Mouse (Mus musculus) fat pad, adult 2 months (tissue): ENCODE measurements around the gene Cd19.
"Not testable (repeated sequence)": the region's sequence is repeated elsewhere in the genome, so short reads cannot be mapped to it uniquely, and the experiment has no call there.

Experiments used
- DNase-seq: peaks from one replicate; pipeline ENCODE4 v3.0.0-alpha.2; 2011; ENCODE audit warnings: low read depth, low spot score; ENCODE audit errors: extremely low read depth

Gene Cd19

GRCm38 (mm10) chr7:126435801-126436200 is 21.1 kb upstream of the Cd19 start:
- DNase-seq, result no peak

- no peak for DNase-seq
These were observed 20.0 kb upstream of the Cd19 start for GRCm38 (mm10) chr7:126434726-126435125.

DNA sequence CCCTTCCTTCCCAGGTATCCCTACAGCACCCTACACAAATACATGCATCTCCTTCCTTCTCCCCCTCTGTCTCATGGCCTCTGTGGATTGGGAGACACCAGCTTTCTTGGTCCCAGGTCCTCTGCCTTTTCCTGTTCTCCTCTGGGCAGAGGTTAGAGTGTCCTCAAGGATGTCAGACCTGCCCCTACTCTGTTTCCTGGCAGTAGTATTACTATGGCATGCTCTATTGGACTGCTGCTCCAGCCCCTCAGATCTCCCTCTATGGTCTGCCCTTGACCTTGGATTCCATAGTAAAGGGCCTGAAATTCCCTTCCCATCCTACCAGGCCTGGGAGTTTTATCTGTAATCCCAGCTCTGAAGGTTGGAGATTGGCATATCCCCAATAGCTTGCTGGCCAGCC is 15.5 kb upstream of the Cd19 start:
- DNase-seq, result no peak

- DNase-seq, result no peak
These were observed 14.8 kb upstream of the Cd19 start for GRCm38 (mm10) chr7:126429503-126429898.

GRCm38 (mm10) chr7:126428631-126429502 is 14.2 kb upstream of the Cd19 start, which contains the start of gene Rabep2:
Gene Rabep2 (plus strand): TSS chr7:126428759.
- no peak for DNase-seq

GRCm38 (mm10) chr7:126428154-126428553 is 13.5 kb upstream of the Cd19 start:
- DNase-seq, result no peak

GRCm38 (mm10) chr7:126427323-126427860 is 12.7 kb upstream of the Cd19 start:
- DNase-seq, result no peak

GRCm38 (mm10) chr7:126424161-126424560 is 9.5 kb upstream of the Cd19 start:
- DNase-seq, result no peak

DNA sequence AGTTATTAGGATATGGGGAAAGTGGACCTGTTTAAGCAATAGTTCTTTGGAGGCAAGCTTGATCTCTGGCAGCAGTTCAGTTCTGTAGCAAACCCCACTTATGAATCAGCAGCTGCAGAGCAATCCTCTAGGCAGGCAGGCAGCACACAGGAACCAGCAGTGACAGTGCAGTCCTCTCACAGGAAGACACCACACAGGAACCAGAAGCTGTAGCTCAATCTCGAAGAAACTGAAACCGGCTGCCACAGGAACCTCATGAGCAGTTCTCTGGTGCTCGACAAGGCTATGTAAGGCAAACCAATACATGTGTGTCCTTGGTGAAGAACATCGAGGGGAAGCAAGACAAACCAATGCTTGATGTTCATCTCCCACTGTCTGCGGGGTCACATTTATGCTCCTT is 7.1 kb upstream of the Cd19 start:
- no peak for DNase-seq

DNA sequence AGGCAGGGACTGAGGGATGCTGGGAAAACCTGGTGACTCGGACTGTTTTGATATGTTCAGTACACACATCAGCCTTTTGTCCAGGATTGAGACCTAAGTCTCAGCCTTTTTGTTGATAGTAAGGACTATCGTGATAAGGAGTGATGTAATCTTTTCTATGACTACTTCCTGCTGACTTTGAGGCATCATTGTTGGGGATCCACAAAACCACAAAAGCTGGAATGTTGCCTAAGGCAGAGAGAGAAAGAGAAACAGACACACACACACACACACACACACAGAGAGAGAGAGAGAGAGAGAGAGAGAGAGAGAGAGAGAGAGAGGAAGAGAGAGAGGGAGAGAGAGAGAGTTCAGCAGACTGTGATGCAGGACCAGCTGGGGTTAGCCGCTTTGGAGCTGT is 3.8 kb upstream of the Cd19 start:
- no peak for DNase-seq

- no peak for DNase-seq
These were observed 2.9 kb upstream of the Cd19 start for GRCm38 (mm10) chr7:126417606-126418005.

DNA sequence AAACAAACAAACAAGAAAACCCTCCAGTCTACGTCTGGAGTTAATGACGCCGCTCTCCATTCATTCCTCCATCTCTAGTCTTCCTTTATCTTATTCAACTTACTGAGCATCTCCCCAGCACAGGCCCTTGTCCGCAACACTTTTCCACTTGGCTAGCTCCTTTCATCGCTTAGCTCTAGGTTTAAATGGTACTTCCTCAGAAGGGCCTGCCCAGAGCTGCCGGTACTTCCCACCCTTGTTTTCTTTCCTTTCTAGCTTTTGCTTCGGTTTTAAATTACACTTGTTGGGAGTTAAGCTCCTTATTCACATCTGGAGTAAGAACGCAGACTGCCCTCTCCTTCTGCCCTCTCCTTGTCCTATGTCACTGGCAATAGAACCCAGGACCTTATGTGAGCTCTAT is 2.4 kb upstream of the Cd19 start:
- DNase-seq, result no peak

DNA sequence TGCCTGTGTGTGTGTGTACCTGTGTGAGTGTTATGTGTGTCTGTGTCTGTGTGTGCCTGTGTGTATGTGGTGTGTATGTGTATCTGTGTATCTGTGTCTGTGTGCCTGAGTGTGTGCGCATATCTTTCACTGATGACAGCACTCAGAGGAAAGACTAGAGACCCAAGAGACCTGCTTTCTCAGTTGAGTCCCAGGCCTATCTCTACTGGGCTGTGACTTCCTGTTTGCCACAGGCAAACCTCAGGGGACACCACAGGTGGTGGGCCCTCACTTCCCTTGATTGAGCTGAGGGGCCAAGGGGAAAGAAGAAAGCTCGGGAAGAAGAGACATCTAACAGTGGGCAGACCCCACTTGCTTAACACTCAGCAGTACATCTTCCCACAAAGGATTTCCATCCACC is 1.9 kb upstream of the Cd19 start:
- DNase-seq, result no peak

DNA sequence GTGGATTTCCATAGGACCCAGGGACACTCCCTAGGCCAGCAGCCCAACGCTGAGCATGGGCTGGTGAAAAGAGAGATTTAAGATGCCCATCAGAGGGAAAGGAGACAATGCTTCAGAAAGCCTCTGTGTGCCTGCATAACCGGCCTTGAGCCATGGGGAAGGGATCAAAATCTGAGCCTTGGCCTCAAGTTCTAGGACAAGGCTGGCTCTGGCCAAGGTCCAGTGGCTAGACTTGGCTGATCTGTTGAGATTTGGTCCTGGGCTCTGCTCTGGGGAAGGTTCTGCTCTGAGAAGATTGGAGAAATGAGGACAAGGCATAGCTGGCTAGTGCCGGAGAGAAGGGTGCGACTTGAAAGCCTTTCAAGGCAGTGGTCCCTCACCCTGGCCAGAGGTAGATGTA is 3.6 kb downstream of the Cd19 start:
- DNase-seq, result no peak

- DNase-seq, result no peak
These were observed 6.0 kb downstream of the Cd19 start for GRCm38 (mm10) chr7:126408686-126409085.

- not testable (repeated sequence) for DNase-seq
These were observed 12.2 kb downstream of the Cd19 start for GRCm38 (mm10) chr7:126402518-126402917.

GRCm38 (mm10) chr7:126399548-126399947 is 15.1 kb downstream of the Cd19 start:
- no peak for DNase-seq

- no peak for DNase-seq
These were observed 16.9 kb downstream of the Cd19 start for GRCm38 (mm10) chr7:126397822-126398221.

DNA sequence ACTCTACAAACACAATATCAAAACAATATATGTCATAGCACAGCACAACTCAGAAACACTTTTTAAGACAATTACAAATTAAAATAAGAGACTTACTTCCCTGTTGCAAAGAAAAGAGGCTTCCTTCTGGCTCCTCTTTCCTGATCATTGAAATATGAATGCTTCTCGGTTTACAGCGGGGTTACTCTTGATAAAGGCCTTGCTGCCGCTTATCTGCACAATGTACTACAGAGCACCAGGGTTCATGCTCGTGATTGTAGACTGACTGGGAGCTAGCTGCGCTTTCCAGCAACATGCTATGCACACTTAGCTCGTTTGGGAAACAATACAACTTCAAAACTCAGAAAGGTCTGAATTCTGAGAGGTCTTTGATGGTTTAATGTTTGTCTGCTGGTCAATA is 17.5 kb downstream of the Cd19 start:
- DNase-seq, result no peak

- DNase-seq, result peak; percentile 96
These were observed 18.2 kb downstream of the Cd19 start, which contains the start of gene Nfatc2ip for GRCm38 (mm10) chr7:126396298-126397119. Gene Nfatc2ip (minus strand): TSS chr7:126396737.

DNA sequence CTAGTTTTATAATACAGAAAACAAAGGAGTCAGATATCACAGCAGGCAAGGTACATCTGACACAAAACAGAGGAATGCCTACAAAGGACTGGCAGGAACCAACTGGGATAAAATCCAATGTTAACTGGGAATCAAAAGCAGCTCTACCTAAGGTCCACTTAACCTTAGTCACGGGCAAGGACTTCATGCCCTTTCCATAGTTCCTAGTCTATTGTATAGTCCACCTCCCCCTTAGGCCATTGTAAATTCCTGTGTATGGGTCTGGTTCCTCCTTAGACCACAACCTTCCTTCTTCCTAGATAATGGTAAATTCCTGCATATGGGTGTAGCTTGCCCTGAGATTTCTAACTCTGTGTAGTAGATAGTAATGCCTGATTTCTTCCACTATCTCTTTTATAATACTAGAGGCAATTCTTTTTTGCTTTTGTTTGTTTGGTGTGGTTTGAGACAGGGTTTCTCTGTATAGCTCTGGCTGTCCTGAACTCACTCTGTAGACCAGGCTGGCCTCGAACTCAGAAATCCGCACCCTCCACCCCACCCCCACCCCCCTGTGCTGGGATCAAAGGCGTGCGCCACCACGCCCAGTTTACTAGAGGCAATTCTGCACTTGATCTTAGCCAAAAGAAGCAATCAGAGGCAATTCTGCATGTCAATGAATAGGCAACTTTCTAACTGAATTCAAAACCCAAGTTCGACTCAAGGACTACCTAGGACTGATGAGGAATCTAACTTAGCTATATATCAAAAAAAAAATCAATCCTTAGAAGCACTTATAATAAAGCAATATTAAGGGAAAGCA is 22.4 kb downstream of the Cd19 start:
- DNase-seq, result not testable (repeated sequence)
